Mouse (Mus musculus): Measurements from ENCODE around the gene Neurog2.

Gene Neurog2

GRCm38 (mm10) chr3:127633080-127634032 lies at the start of gene Neurog2:
Gene Neurog2, plus strand, starts transcription at chr3:127633135.
- DNase-seq: no peak

- no peak for DNase-seq
These were observed 35.8 kb upstream of the Neurog2 start for GRCm38 (mm10) chr3:127597136-127597535.

- no peak for DNase-seq
These were observed 24.8 kb upstream of the Neurog2 start for GRCm38 (mm10) chr3:127608109-127608508.

GRCm38 (mm10) chr3:127625296-127625695 lies 7.6 kb upstream of the Neurog2 start:
- DNase-seq: peak; percentile 51 to 63

GRCm38 (mm10) chr3:127625701-127626399 lies 7.1 kb upstream of the Neurog2 start:
- DNase-seq: no peak

GRCm38 (mm10) chr3:127626524-127626923 lies 6.4 kb upstream of the Neurog2 start:
- DNase-seq: no peak

- DNase-seq: no peak
These were observed 5.6 kb upstream of the Neurog2 start for GRCm38 (mm10) chr3:127627151-127627955.

GRCm38 (mm10) chr3:127627956-127628310 lies 5.0 kb upstream of the Neurog2 start:
- DNase-seq: no peak

GRCm38 (mm10) chr3:127628311-127629184 lies 4.4 kb upstream of the Neurog2 start:
- no peak for DNase-seq

GRCm38 (mm10) chr3:127630190-127630589 lies 2.7 kb upstream of the Neurog2 start:
- DNase-seq: no peak

GRCm38 (mm10) chr3:127630735-127631372 lies 2.1 kb upstream of the Neurog2 start:
- no peak for DNase-seq

GRCm38 (mm10) chr3:127631582-127631981 lies 1.4 kb upstream of the Neurog2 start:
- DNase-seq: no peak

- peak in 1 of 2 experiments; percentile 13 for DNase-seq
These were observed 404 bp upstream of the Neurog2 start for GRCm38 (mm10) chr3:127632531-127632930.

GRCm38 (mm10) chr3:127634101-127634983 lies 1.4 kb downstream of the Neurog2 start:
- DNase-seq: peak; percentile 57 to 64

GRCm38 (mm10) chr3:127634984-127635349 lies 2.0 kb downstream of the Neurog2 start:
- no peak for DNase-seq

- DNase-seq: no peak
These were observed 7.2 kb downstream of the Neurog2 start for GRCm38 (mm10) chr3:127639875-127640761.

GRCm38 (mm10) chr3:127640762-127641700 lies 8.1 kb downstream of the Neurog2 start:
- no peak for DNase-seq

- no peak for DNase-seq
These were observed 9.3 kb downstream of the Neurog2 start for GRCm38 (mm10) chr3:127642211-127642610.
